Mouse (Mus musculus): ENCODE measurements around the gene Gm4491.
A peak's percentile ranks its signal among the peaks of the same experiment; 100 is the strongest.

The Gm4491 gene

GRCm38 (mm10) chr14:57115823-57116544, at the start of gene Gm4491:
Gene Gm4491, minus strand, starts transcription at chr14:57115883.
- no peak for ATAC-seq (ENCODE audit: insufficient number of reproducible peaks, low FRiP score, low TSS enrichment)

- no peak for ATAC-seq (ENCODE audit: insufficient number of reproducible peaks, low FRiP score, low TSS enrichment)
Observed at GRCm38 (mm10) chr14:57161833-57162232, 46.1 kb upstream of the Gm4491 start.

- no peak for ATAC-seq (ENCODE audit: insufficient number of reproducible peaks, low FRiP score, low TSS enrichment)
Observed at GRCm38 (mm10) chr14:57161201-57161600, 45.5 kb upstream of the Gm4491 start.

- ATAC-seq (ENCODE audit: insufficient number of reproducible peaks, low FRiP score, low TSS enrichment) = no peak
Observed at GRCm38 (mm10) chr14:57154916-57155315, 39.2 kb upstream of the Gm4491 start.

- no peak for ATAC-seq (ENCODE audit: insufficient number of reproducible peaks, low FRiP score, low TSS enrichment)
Observed at GRCm38 (mm10) chr14:57145741-57146140, 30.1 kb upstream of the Gm4491 start.

GRCm38 (mm10) chr14:57135265-57135664, 19.6 kb upstream of the Gm4491 start:
- no peak for ATAC-seq (ENCODE audit: insufficient number of reproducible peaks, low FRiP score, low TSS enrichment)

- no peak for ATAC-seq (ENCODE audit: insufficient number of reproducible peaks, low FRiP score, low TSS enrichment)
Observed at GRCm38 (mm10) chr14:57133161-57133661, 17.5 kb upstream of the Gm4491 start, which contains the start of gene Gjb6. Gene Gjb6, minus strand, starts transcription at chr14:57133611.

GRCm38 (mm10) chr14:57127383-57127782, 11.7 kb upstream of the Gm4491 start:
- no peak for ATAC-seq (ENCODE audit: insufficient number of reproducible peaks, low FRiP score, low TSS enrichment)

GRCm38 (mm10) chr14:57122295-57122694, 6.6 kb upstream of the Gm4491 start:
- ATAC-seq (ENCODE audit: insufficient number of reproducible peaks, low FRiP score, low TSS enrichment) = no peak

- ATAC-seq (ENCODE audit: insufficient number of reproducible peaks, low FRiP score, low TSS enrichment) = no peak
Observed at GRCm38 (mm10) chr14:57109194-57109593, 6.5 kb downstream of the Gm4491 start.

GRCm38 (mm10) chr14:57107916-57108315, 7.8 kb downstream of the Gm4491 start:
- no peak for ATAC-seq (ENCODE audit: insufficient number of reproducible peaks, low FRiP score, low TSS enrichment)

GRCm38 (mm10) chr14:57107091-57107490, 8.6 kb downstream of the Gm4491 start:
- no peak for ATAC-seq (ENCODE audit: insufficient number of reproducible peaks, low FRiP score, low TSS enrichment)

GRCm38 (mm10) chr14:57105721-57106120, 10.0 kb downstream of the Gm4491 start:
- no peak for ATAC-seq (ENCODE audit: insufficient number of reproducible peaks, low FRiP score, low TSS enrichment)

GRCm38 (mm10) chr14:57105111-57105510, 10.6 kb downstream of the Gm4491 start:
- ATAC-seq (ENCODE audit: insufficient number of reproducible peaks, low FRiP score, low TSS enrichment) = no peak

GRCm38 (mm10) chr14:57104106-57105023, 11.3 kb downstream of the Gm4491 start, which contains the start of gene Gjb2:
Gene Gjb2, minus strand, starts transcription at chr14:57104702.
- ATAC-seq (ENCODE audit: insufficient number of reproducible peaks, low FRiP score, low TSS enrichment) = peak; percentile 21

- no peak for ATAC-seq (ENCODE audit: insufficient number of reproducible peaks, low FRiP score, low TSS enrichment)
Observed at GRCm38 (mm10) chr14:57103711-57104105, 12.0 kb downstream of the Gm4491 start.

GRCm38 (mm10) chr14:57103121-57103520, 12.6 kb downstream of the Gm4491 start:
- ATAC-seq (ENCODE audit: insufficient number of reproducible peaks, low FRiP score, low TSS enrichment) = no peak

- ATAC-seq (ENCODE audit: insufficient number of reproducible peaks, low FRiP score, low TSS enrichment) = no peak
Observed at GRCm38 (mm10) chr14:57101623-57102022, 14.1 kb downstream of the Gm4491 start.

- no peak for ATAC-seq (ENCODE audit: insufficient number of reproducible peaks, low FRiP score, low TSS enrichment)
Observed at GRCm38 (mm10) chr14:57095855-57096254, 19.8 kb downstream of the Gm4491 start.

GRCm38 (mm10) chr14:57093029-57093428, 22.7 kb downstream of the Gm4491 start:
- no peak for ATAC-seq (ENCODE audit: insufficient number of reproducible peaks, low FRiP score, low TSS enrichment)

- ATAC-seq (ENCODE audit: insufficient number of reproducible peaks, low FRiP score, low TSS enrichment) = no peak
Observed at GRCm38 (mm10) chr14:57090001-57090400, 25.7 kb downstream of the Gm4491 start.

All from cerebellum, adult (tissue).